Mouse (Mus musculus) intestine, embryonic 14.5 days (tissue): ENCODE measurements around the gene Cc2d2b. TPM values are rescaled to one million over a fixed set of nuclear protein-coding genes. Genes with fewer than 3 reads are reported as not detected.

Source experiments
- ATAC-seq: fragments of 200-750 bp; cut with Nextera tagmentation; replicated peaks from 2 replicates; pipeline ENCODE4 v1.8.0; 2017; ENCODE audit warnings: low read depth, moderate number of reproducible peaks, moderate TSS enrichment, moderate library complexity; ENCODE audit not compliant: low FRiP score, low TSS enrichment
- DNase-seq: peaks from one replicate; pipeline ENCODE4 v3.0.0-alpha.2; 2018; ENCODE audit warnings: low spot score
- H3K27ac ChIP-seq: fragments of 300-500 bp; sonication (generic); 2 replicates; pipeline ENCODE4 v1.5.1; 2014; ENCODE audit warnings: low read depth, mild to moderate bottlenecking, control low read depth
- H3K27me3 ChIP-seq: fragments of 300-500 bp; sonication (generic); replicated peaks from 2 replicates; pipeline ENCODE4 v1.6.1; 2014; ENCODE audit warnings: low read length, control low read depth; ENCODE audit not compliant: control insufficient read depth, insufficient read depth
- H3K36me3 ChIP-seq: fragments of 300-500 bp; sonication (generic); 2 replicates; pipeline ENCODE4 v1.6.1; 2014; ENCODE audit warnings: low read length, control low read depth; ENCODE audit not compliant: control insufficient read depth, insufficient read depth
- H3K4me1 ChIP-seq: fragments of 300-500 bp; sonication (generic); replicated peaks from 2 replicates; pipeline ENCODE4 v1.6.1; 2014; ENCODE audit warnings: low read length, control low read depth, mixed read lengths; ENCODE audit not compliant: control insufficient read depth, insufficient read depth
- H3K4me2 ChIP-seq: fragments of 300-500 bp; sonication (generic); 2 replicates; pipeline ENCODE4 v1.6.1; 2014; ENCODE audit warnings: low read length
- H3K4me3 ChIP-seq: fragments of 300-500 bp; sonication (generic); 2 replicates; pipeline ENCODE4 v1.5.1; 2014; ENCODE audit warnings: low read depth, low read length, control low read depth, mixed read lengths
- H3K9ac ChIP-seq: fragments of 300-500 bp; sonication (generic); 2 replicates; pipeline ENCODE4 v1.6.1; 2014; ENCODE audit warnings: mild to moderate bottlenecking, low read length
- H3K9me3 ChIP-seq: fragments of 300-500 bp; sonication (generic); 2 replicates; pipeline ENCODE4 v1.6.1; 2016; ENCODE audit warnings: low read length, control low read depth; ENCODE audit not compliant: control insufficient read depth
- WGBS: fragments of 180-500 bp; shearing (Covaris S2); extraction: QIAGEN DNeasy Blood & Tissue Kit; methylation state at CpG from one replicate; pipeline ENCODE4 v1.1.7; 2014; 5-methylcytosine and 5-hydroxymethylcytosine counted together
- polyA plus RNA-seq: library from polyadenylated mRNA; unstranded; fragments of >200 nt; fragmentation: Nextera tagmentation; extraction: Ambion mirVana; gene quantifications from 2 replicates; pipeline ENCODE4 v1.2.1, GENCODE M21; 2014

Gene Cc2d2b
- polyA plus RNA-seq, 1 experiment from 2014 or later, result 0.15 TPM

DNA sequence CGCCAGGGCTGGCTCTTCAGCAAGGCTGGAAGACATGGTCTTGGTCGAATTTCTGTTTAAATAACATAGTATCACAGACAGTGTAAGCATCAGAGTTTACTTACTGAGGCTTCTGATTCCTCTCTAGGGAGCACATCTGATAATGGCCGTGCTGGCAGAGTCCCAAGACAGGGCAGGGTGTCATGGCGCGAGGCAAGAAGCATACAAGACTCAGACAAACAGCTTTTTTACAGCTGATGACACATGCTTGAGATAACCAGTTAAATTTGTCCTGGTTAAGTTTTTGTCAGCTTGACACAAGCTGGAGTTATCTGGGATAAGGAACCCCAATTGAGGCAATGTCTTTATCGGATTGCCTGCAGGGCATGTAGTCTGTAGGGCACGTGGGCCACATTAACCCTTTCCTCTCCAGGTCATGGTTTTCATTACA is 20.8 kb downstream of the Cc2d2b start:
- DNase-seq, result no peak

GRCm38 (mm10) chr19:40788004-40788714 is 39.6 kb downstream of the Cc2d2b start:
- Histone ChIP-seq H3K9ac (no peak overlapping the region), H3K27me3 (no peaks in the 10 kb centered on the region), H3K9me3 (no peaks in the 10 kb centered on the region), H3K36me3 (no peaks in the 10 kb centered on the region), H3K4me2 (no peak overlapping the region), H3K4me3 (no peak overlapping the region), H3K27ac (no peak overlapping the region), H3K4me1 (no peaks in the 10 kb centered on the region)
- DNase-seq, result no peak
- WGBS, result 71% methylated on average over 15 of the region's 15 CpGs
- ATAC-seq, result no peak

More for the DNA sequence above, 20.8 kb downstream of the Cc2d2b start:
- no peak for ATAC-seq
- Histone ChIP-seq H3K27ac (no peak overlapping the region), H3K4me2 (no peak overlapping the region), H3K9ac (no peak overlapping the region), H3K9me3 (no peaks in the 10 kb centered on the region), H3K4me3 (no peak overlapping the region), H3K4me1 (no peaks in the 10 kb centered on the region), H3K36me3 (no peaks in the 10 kb centered on the region), H3K27me3 (no peaks in the 10 kb centered on the region)
- WGBS, result 19% methylated on average over 7 of the region's 7 CpGs

GRCm38 (mm10) chr19:40788715-40789084 is 40.1 kb downstream of the Cc2d2b start:
- no peaks in the 10 kb centered on the region for H3K4me1 ChIP-seq
- no peak overlapping the region for H3K4me3 ChIP-seq
- no peak for DNase-seq
- H3K9me3 ChIP-seq, result no peaks in the 10 kb centered on the region
- no peak overlapping the region for H3K9ac ChIP-seq
- ATAC-seq, result no peak
- H3K4me2 ChIP-seq, result no peak overlapping the region
- WGBS, result 63% methylated on average over 2 of the region's 2 CpGs
- no peak overlapping the region for H3K27ac ChIP-seq
- no peaks in the 10 kb centered on the region for H3K36me3 ChIP-seq
- H3K27me3 ChIP-seq, result no peaks in the 10 kb centered on the region

GRCm38 (mm10) chr19:40805176-40805737 is 56.7 kb downstream of the Cc2d2b start:
- no peaks in the 10 kb centered on the region for H3K36me3 ChIP-seq
- no peaks in the 10 kb centered on the region for H3K27me3 ChIP-seq
- no peak overlapping the region for H3K27ac ChIP-seq
- H3K4me2 ChIP-seq, result no peak overlapping the region
- no peak for DNase-seq
- no peak overlapping the region for H3K4me3 ChIP-seq
- 28% methylated on average over 7 of the region's 7 CpGs for WGBS
- H3K4me1 ChIP-seq, result no peaks in the 10 kb centered on the region
- no peak for ATAC-seq
- no peak overlapping the region for H3K9ac ChIP-seq
- no peaks in the 10 kb centered on the region for H3K9me3 ChIP-seq

GRCm38 (mm10) chr19:40809858-40810257 is 61.3 kb downstream of the Cc2d2b start:
- 78% methylated on average over 7 of the region's 7 CpGs for WGBS
- Histone ChIP-seq H3K9me3 (no peaks in the 10 kb centered on the region), H3K4me2 (no peak overlapping the region), H3K9ac (no peak overlapping the region), H3K27ac (no peak overlapping the region), H3K4me1 (no peaks in the 10 kb centered on the region), H3K27me3 (no peaks in the 10 kb centered on the region), H3K36me3 (no peaks in the 10 kb centered on the region), H3K4me3 (no peak overlapping the region)
- DNase-seq (no peak), ATAC-seq (no peak)

GRCm38 (mm10) chr19:40811840-40812239 is 63.3 kb downstream of the Cc2d2b start:
- Histone ChIP-seq H3K9me3 (no peaks in the 10 kb centered on the region), H3K9ac (no peak overlapping the region), H3K27me3 (no peaks in the 10 kb centered on the region), H3K27ac (no peak overlapping the region), H3K4me3 (no peak overlapping the region), H3K36me3 (no peaks in the 10 kb centered on the region), H3K4me1 (no peaks in the 10 kb centered on the region), H3K4me2 (no peak overlapping the region)
- ATAC-seq (no peak), DNase-seq (no peak)
- WGBS, result 68% methylated on average over 4 of the region's 4 CpGs

DNA sequence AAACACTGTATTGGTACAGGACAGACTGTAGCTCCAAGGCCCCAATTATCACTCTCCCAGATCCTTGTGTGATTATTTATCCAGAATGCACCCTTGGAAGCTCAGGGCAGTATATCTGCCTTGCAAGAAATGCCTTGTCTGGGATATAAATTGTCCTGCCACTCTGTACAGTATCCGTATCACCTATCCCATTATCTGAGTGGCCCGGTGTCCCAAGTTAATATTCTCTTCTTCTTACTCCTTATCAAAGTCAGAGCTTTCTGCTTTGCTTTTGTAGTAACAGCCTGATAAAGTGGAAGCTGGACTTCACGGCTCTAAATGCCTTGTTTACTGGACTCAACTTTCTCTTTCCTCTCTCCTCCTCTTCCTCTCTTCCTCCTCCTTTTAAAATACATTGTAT is 64.2 kb downstream of the Cc2d2b start:
- WGBS, result 83% methylated on average over 3 of the region's 3 CpGs
- Histone ChIP-seq H3K36me3 (no peaks in the 10 kb centered on the region), H3K4me3 (no peak overlapping the region), H3K9ac (no peak overlapping the region), H3K4me2 (no peak overlapping the region), H3K27me3 (no peaks in the 10 kb centered on the region), H3K9me3 (no peaks in the 10 kb centered on the region), H3K4me1 (no peaks in the 10 kb centered on the region), H3K27ac (no peak overlapping the region)
- DNase-seq, result no peak
- ATAC-seq, result no peak

- H3K4me3 ChIP-seq, result no peak overlapping the region
- 73% methylated on average over 14 of the region's 14 CpGs for WGBS
- DNase-seq (no peak), ATAC-seq (no peak)
- H3K4me2 ChIP-seq, result no peak overlapping the region
- no peaks in the 10 kb centered on the region for H3K4me1 ChIP-seq
- no peak overlapping the region for H3K9ac ChIP-seq
- no peaks in the 10 kb centered on the region for H3K36me3 ChIP-seq
- H3K27me3 ChIP-seq, result no peaks in the 10 kb centered on the region
- H3K27ac ChIP-seq, result no peak overlapping the region
- H3K9me3 ChIP-seq, result no peaks in the 10 kb centered on the region
Measured at GRCm38 (mm10) chr19:40813385-40813784, 64.8 kb downstream of the Cc2d2b start.

DNA sequence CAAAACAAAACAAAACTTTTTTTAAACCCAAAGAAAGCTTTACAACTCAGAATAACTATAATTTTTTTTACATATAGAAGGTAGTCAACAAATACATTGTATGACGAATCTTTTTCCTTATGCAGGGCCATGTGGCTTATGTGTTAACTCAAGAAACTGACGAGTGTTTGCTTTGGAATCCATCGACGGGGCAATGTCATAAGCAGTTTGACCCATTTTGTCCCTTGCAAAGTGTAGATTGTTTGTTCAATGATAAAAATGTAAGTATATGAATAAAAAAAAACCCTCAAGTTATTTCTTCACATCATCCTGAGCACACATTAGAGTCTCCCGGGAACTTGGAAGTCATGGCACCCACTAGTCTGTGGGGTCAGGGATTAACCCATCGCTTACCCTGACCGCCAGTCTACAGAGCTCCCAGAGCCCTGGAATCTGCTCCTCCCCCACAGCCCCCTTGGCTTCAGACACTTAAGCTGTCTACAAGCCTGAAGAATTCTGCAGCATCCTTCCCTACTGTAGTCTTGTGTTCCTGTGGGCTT is 67.2 kb downstream of the Cc2d2b start:
- Histone ChIP-seq H3K4me2 (no peak overlapping the region), H3K36me3 (no peaks in the 10 kb centered on the region), H3K9me3 (no peaks in the 10 kb centered on the region), H3K27ac (no peak overlapping the region), H3K4me1 (no peaks in the 10 kb centered on the region), H3K4me3 (no peak overlapping the region), H3K27me3 (no peaks in the 10 kb centered on the region), H3K9ac (no peak overlapping the region)
- ATAC-seq (no peak), DNase-seq (no peak)
- WGBS, result 73% methylated on average over 7 of the region's 7 CpGs
